In genomic region chr11:94161867-94162581, GRCm38 (mm10) we compare ENCODE assay signal across 9 mouse cellular contexts. TPM values are rescaled to one million over a fixed set of nuclear protein-coding genes. Genes with fewer than 3 reads are reported as not detected.
DNase-seq lines count a peak whose midpoint lies in the region; ATAC-seq and TF ChIP-seq lines count a peak whose summit lies in the region.
"Had no signal": no experiment of that assay in that cellular context is flagged by ENCODE, and none has a peak within 500 bp of the region (broad histone marks: within the 10 kb centered on the region; RNA-seq: fewer than 3 reads in every experiment).

No protein-coding gene starts in this region.

- H3K27me3 ChIP-seq in liver, adult 2 months (ENCODE audit: control insufficient read depth, insufficient read depth, low read length): no peaks in the 10 kb centered on the region
- peaks cover 46% of the 10 kb centered on the region for H3K27me3 ChIP-seq in liver, embryonic 12.5 days (replicated peaks)
- H3K27me3 ChIP-seq in forebrain, embryonic 13.5 days: no peaks in the 10 kb centered on the region
- H3K27me3 ChIP-seq in neural tube, embryonic 12.5 days (replicated peaks): no peaks in the 10 kb centered on the region

- no peaks in the 10 kb centered on the region for H3K9me3 ChIP-seq in liver, embryonic 12.5 days (replicated peaks)
- H3K9me3 ChIP-seq in forebrain, embryonic 13.5 days (replicated peaks): no peaks in the 10 kb centered on the region
- no peaks in the 10 kb centered on the region for H3K9me3 ChIP-seq in neural tube, embryonic 12.5 days

- peaks cover 23% of the 10 kb centered on the region for H3K4me1 ChIP-seq in liver, adult 2 months (ENCODE audit: control insufficient read depth, insufficient read depth, low read length)
- H3K4me1 ChIP-seq in liver, embryonic 12.5 days: peaks cover 14% of the 10 kb centered on the region
- H3K4me1 ChIP-seq in forebrain, embryonic 13.5 days: peaks cover 46% of the 10 kb centered on the region
- peaks cover 48% of the 10 kb centered on the region for H3K4me1 ChIP-seq in neural tube, embryonic 12.5 days

- H3K4me2 ChIP-seq in liver, embryonic 12.5 days: no peak overlapping the region
- peak overlapping the region; percentile 52; the same call in 1 of the 2 replicates for H3K4me2 ChIP-seq in forebrain, embryonic 13.5 days
- H3K4me2 ChIP-seq in neural tube, embryonic 12.5 days (replicated peaks): no peak overlapping the region

- H3K27ac ChIP-seq in liver, adult 2 months (replicated peaks; ENCODE audit: insufficient read depth, low read depth, low read length): peak overlapping the region; percentile 92
- H3K27ac ChIP-seq in liver, embryonic 12.5 days: no peak overlapping the region
- H3K27ac ChIP-seq in forebrain, embryonic 13.5 days: peak overlapping the region; percentile 100
- H3K27ac ChIP-seq in neural tube, embryonic 12.5 days: 0 out of 2 replicates have a peak overlapping the region, but pooled peaks have one; percentile 98

- H3K9ac ChIP-seq in liver, adult 2 months (ENCODE audit: low read depth, low read length): peak overlapping the region; percentile 65
- no peak overlapping the region for H3K9ac ChIP-seq in liver, embryonic 12.5 days
- peak overlapping the region; percentile 62; the same call in 1 of the 2 replicates for H3K9ac ChIP-seq in forebrain, embryonic 13.5 days
- no peak overlapping the region for H3K9ac ChIP-seq in neural tube, embryonic 12.5 days

- TF ChIP-seq POLR2A in liver, adult 2 months (IDR thresholded peaks at IDR 0.05; ENCODE audit: extremely low read depth, insufficient read depth, low read length): no peak

- H3K36me3 ChIP-seq in liver, adult 2 months (ENCODE audit: control insufficient read depth, insufficient read depth, low read length): no peaks in the 10 kb centered on the region
- no peaks in the 10 kb centered on the region for H3K36me3 ChIP-seq in liver, embryonic 12.5 days
- no peaks in the 10 kb centered on the region for H3K36me3 ChIP-seq in forebrain, embryonic 13.5 days (ENCODE audit: poor library complexity, severe bottlenecking)
- no peaks in the 10 kb centered on the region for H3K36me3 ChIP-seq in neural tube, embryonic 12.5 days

- peak; percentile 99 for DNase-seq in liver, adult 2 months (ENCODE audit: extremely low read depth, low read depth, low spot score)
- DNase-seq in kidney, adult 9 months: peak; percentile 90
- no peak for DNase-seq in Muller cell, postnatal 12 days (ENCODE audit: inconsistent ontology term)
- DNase-seq in right cerebral cortex, adult 18-20 months: no peak
- DNase-seq in thymus, postnatal 0 days (ENCODE audit: low spot score): no peak

- TF ChIP-seq CTCF in liver, adult 2 months (IDR thresholded peaks at IDR 0.05; ENCODE audit: low read depth, low read length): no peak

- H3K79me2 ChIP-seq in liver, adult 2 months (ENCODE audit: control insufficient read depth, insufficient read depth, low read length): no peaks in the 10 kb centered on the region

- 28% methylated on average over 11 of the region's 11 CpGs for WGBS in liver, adult 2 months
- 61% methylated on average over 11 of the region's 11 CpGs for WGBS in liver, embryonic 12.5 days (ENCODE audit: insufficient replicate concordance)
- WGBS in forebrain, embryonic 13.5 days: 88% methylated on average over 11 of the region's 11 CpGs
- WGBS in neural tube, embryonic 12.5 days: 88% methylated on average over 11 of the region's 11 CpGs

- no peak for ATAC-seq in liver, embryonic 12.5 days
- ATAC-seq in forebrain, embryonic 13.5 days: no peak
- ATAC-seq in neural tube, embryonic 12.5 days (ENCODE audit: low FRiP score, low read depth): no peak

- H3K4me3 ChIP-seq in liver, adult 2 months (ENCODE audit: insufficient read depth, low read depth, low read length): peak overlapping the region; percentile 45
- H3K4me3 ChIP-seq in liver, embryonic 12.5 days: no peak overlapping the region
- no peak overlapping the region for H3K4me3 ChIP-seq in forebrain, embryonic 13.5 days
- H3K4me3 ChIP-seq in neural tube, embryonic 12.5 days: no peak overlapping the region
- H3K4me3 ChIP-seq: erythroblast, embryonic 14.5 days had no signal

RNA-seq across cellular contexts. Expression of gene Tob1, which starts 49.2 kb away (rescaled TPM):
- total RNA-seq in liver, adult 2 months (2014; rRNA removed): 39.9 and 50.1 TPM in 2 replicates
- polyA plus RNA-seq in liver, adult 2 months (2012; rRNA removed): 47.1 and 72.2 TPM in 2 replicates
- polyA plus RNA-seq in liver, embryonic 12.5 days (2016; fragmentation: Nextera tagmentation; extraction: Ambion mirVana): 13.6 and 13.8 TPM in 2 replicates
- 39.0 and 41.0 TPM in 2 replicates for polyA plus RNA-seq in forebrain, embryonic 13.5 days (2015; fragmentation: Nextera tagmentation; extraction: Ambion mirVana)
- polyA plus RNA-seq in neural tube, embryonic 12.5 days (2016; fragmentation: Nextera tagmentation; extraction: Ambion mirVana): 41.7 and 43.3 TPM in 2 replicates
- polyA plus RNA-seq in thymus, postnatal 0 days (2015; fragmentation: Nextera tagmentation; extraction: Ambion mirVana): 21.6 and 23.9 TPM in 2 replicates

Comparison
In these comparisons a context has a peak if more than half of its experiments do, and no peak if none do; other contexts are left out.
1. H3K9ac ChIP-seq: peak in liver, adult 2 months (single experiment) and forebrain, embryonic 13.5 days (single experiment); none in liver, embryonic 12.5 days (single experiment) and neural tube, embryonic 12.5 days (single experiment).
2. DNase-seq: peak in liver, adult 2 months (single experiment) and kidney, adult 9 months (single experiment); none in Muller cell, postnatal 12 days (single experiment), right cerebral cortex, adult 18-20 months (single experiment) and thymus, postnatal 0 days (single experiment).